Mouse (Mus musculus): ENCODE data around the gene Uaca. TPM values are rescaled to one million over a fixed set of nuclear protein-coding genes. Genes with fewer than 3 reads are reported as not detected.
A peak's percentile ranks its signal among the peaks of the same experiment; 100 is the strongest.

The Uaca gene
- total RNA-seq, 2 experiments from 2014 or later: 119 to 145 TPM

DNA sequence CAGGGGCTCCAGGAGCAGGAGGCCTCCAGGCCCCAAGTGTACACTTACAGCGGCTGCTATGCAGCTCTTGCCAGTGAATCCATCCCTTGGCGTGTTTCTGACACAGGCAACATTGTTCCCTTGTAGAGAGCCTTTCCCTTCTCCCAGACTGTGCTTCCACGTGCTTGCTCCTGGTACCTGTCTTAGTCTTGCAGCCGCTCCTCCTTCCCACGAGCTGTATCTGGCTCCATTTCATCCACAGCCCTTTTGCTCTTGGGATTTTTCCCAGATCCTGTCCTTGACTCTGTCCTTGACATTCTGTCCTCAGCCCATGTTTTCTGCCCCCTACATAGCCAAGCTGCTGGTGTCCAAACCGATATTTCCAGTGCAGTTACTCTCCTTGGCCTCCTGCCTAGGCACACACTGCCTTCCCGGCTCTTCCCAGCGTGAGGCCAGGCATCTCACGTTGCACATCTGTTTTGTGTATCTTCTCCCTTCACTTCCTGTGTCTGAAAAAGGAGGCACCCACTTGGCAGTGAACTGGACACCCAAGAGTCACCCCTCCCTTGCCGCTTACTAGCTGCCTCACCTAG is 34.8 kb upstream of the Uaca start:
- TF ChIP-seq CTCF (IDR thresholded peaks at IDR 0.05): no peak
- H3K4me3 ChIP-seq: peak overlapping the region; percentile 7; the same call in 1 of the 2 replicates
- intact Hi-C loops (cut with DNase I): loop anchor here (2.0 kb wide), 1 partner anchor 35 kb away; the partner anchor contains the start of gene Uaca
- peak; percentile 88 for DNase-seq
- H3K27ac ChIP-seq: peak overlapping the region; percentile 83

DNA sequence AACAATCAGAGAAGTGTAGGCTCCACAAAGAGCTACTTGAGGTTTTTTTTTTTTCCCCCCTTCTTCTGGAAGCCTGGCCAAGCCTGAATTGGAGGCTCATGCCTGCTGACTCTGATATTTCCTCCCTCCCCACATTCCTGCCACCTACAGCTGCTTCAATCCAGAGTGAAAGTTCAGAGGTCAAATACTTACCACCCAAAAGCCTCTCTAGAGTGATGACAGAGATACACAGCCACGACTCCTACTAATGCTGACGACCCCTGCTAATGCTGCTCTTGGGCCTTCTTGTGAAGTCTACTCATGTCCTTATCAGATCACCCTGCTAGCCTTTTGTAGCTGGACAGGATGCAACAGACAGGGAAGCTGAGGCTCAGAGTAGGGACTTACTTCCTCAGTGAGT is 29.2 kb upstream of the Uaca start:
- intact Hi-C loops (cut with DNase I): no loop called here

DNA sequence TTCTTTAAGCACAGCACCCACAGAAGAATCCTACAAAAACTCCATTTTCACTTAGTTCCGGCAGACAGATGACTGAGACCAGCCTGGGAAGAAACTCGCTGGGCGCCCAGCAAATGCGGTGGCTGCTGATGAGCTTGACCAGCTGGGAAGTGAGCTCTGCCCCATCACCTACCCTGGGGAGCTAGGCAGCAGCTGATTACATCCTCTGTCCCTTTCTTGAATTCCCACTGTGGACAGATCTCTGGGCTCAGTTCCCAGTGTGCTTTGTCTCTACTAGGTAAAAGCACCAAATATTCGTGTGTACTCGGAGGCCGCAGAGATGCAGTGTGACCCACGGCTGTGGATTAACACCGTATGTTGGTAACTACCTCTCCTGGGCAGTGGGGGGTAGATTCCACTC is 25.9 kb upstream of the Uaca start:
- intact Hi-C loops (cut with DNase I): no loop called here
- H3K27ac ChIP-seq: 0 out of 2 replicates have a peak overlapping the region, but pooled peaks have one; percentile 13
- no peak for TF ChIP-seq CTCF (IDR thresholded peaks at IDR 0.05)
- no peak overlapping the region for H3K4me3 ChIP-seq
- peak; percentile 25 for DNase-seq

More for the DNA sequence above, 29.2 kb upstream of the Uaca start:
- DNase-seq: no peak
- H3K4me3 ChIP-seq: no peak overlapping the region
- peak overlapping the region; percentile 35 for H3K27ac ChIP-seq
- no peak for TF ChIP-seq CTCF (IDR thresholded peaks at IDR 0.05)

DNA sequence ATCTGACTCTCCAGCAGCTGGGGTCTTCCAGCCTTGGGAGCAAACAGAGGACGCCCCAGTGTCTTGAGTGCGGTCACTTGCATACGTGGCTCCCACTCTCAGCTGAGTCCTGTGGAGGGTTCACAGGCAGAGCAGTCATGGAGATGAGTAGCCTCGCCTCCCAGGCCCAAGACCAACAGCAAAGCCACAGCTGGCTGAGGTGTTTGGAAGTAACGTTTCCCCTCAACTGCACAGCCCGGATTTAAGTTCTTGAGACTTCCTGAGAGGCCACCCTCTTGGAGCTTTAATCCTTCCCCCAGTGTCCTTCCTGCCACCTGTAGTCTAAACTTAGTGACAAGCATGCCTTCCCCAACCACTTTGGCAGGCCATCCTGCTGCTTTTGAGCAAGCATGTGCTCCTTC is 24.6 kb upstream of the Uaca start:
- Histone ChIP-seq H3K27ac (peak overlapping the region; percentile 75), H3K4me3 (no peak overlapping the region)
- DNase-seq: peak; percentile 63
- no peak for TF ChIP-seq CTCF (IDR thresholded peaks at IDR 0.05)
- intact Hi-C loops (cut with DNase I): no loop called here

DNA sequence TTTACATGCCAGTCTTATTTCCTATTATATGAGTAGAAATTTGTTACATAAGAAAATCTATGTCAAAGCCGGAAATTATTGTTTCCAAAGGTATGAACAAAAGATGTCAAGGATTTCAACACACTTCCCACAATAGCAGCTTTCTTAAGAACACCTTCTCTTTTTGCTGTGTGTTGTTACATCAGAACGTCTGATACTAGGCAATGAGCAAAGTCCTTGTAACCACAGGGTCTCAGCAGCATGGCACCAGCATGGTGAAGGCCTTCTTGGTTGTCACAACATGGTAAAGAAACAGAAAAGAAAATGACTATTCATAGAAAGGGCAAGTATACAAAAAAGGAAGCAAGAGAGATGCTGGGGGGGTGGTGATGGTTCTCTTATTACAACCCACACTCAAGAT is 20.6 kb upstream of the Uaca start:
- DNase-seq: no peak
- intact Hi-C loops (cut with DNase I): no loop called here
- TF ChIP-seq CTCF (IDR thresholded peaks at IDR 0.05): no peak
- Histone ChIP-seq H3K4me3 (no peak overlapping the region), H3K27ac (no peak overlapping the region)

DNA sequence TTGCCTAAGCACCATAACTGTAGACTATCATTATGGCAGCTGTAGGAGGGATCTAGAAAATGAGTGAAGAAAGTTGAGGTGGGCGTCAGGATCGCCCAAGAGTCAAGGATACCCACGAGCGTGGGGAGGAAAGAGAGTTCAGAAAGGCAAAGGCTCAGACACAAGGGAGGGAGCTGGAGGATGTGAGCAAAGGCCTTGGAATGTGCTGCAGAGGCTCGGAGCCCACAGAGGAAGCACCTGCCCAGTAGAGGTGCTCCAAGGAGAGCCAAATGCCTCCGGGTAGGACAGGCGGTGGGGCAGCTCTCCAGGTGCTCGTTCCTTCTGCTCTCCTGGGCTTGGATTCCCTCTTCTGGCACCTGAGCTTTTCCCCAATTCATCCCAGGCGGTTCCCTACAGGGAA is 17.4 kb upstream of the Uaca start:
- no peak for DNase-seq
- no peak overlapping the region for H3K27ac ChIP-seq
- no peak for TF ChIP-seq CTCF (IDR thresholded peaks at IDR 0.05)
- intact Hi-C loops (cut with DNase I): no loop called here
- no peak overlapping the region for H3K4me3 ChIP-seq

DNA sequence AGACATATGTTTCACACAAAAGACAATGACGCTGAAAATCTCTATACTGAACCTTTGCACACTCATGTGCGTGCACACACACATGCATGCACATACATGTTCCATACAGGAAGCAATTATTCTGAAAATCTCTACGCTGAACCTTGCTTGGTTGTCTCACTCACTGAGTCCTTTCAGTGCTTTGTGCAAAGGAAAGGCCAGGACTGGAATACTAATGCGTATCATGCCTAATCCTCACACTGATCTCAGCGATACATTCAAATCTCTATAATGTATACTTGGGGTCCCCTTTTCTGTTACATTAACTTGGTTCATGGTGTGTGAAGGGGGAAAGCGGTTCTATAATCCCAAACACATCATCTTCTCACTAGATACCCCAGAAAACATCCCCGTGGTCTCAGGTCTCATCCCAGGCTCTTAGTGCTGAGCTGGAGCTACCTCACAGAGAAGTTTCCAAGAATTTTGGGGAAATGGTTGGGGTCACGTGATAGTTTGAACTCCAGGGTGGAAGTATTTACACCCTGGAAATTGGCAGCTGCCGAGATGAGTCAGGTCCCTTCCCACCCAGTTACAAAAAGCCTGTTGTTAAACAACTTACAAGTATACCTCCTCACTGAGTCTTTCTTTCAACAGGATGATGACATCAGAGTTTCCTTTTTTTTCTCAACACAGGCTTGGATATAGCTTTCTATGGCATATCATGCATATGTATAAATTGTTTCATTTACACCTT is 12.1 kb upstream of the Uaca start:
- no peak overlapping the region for H3K27ac ChIP-seq
- no peak for TF ChIP-seq CTCF (IDR thresholded peaks at IDR 0.05)
- no peak for DNase-seq
- H3K4me3 ChIP-seq: no peak overlapping the region
- intact Hi-C loops (cut with DNase I): no loop called here

DNA sequence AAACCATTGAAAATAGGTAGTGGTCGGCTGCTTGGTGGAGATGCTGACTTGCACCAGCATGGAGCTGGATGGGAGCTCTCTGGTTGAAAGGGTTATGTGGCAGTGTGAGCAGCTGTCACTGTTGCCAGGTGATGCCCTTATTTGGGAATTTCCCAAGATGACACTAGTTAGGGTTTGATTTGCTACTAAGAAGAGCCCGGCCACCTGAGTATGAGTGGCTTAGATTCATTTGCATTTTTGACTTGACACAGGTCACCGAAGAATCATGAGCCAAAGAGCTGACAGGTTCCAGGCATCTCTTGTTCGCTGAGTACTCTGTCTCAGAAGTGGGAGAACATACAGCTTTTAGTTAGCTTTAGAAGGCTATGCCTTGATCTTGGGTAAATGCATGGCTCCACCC is 9.3 kb upstream of the Uaca start:
- DNase-seq: no peak
- Histone ChIP-seq H3K27ac (no peak overlapping the region), H3K4me3 (no peak overlapping the region)
- TF ChIP-seq CTCF (IDR thresholded peaks at IDR 0.05): no peak
- intact Hi-C loops (cut with DNase I): no loop called here

DNA sequence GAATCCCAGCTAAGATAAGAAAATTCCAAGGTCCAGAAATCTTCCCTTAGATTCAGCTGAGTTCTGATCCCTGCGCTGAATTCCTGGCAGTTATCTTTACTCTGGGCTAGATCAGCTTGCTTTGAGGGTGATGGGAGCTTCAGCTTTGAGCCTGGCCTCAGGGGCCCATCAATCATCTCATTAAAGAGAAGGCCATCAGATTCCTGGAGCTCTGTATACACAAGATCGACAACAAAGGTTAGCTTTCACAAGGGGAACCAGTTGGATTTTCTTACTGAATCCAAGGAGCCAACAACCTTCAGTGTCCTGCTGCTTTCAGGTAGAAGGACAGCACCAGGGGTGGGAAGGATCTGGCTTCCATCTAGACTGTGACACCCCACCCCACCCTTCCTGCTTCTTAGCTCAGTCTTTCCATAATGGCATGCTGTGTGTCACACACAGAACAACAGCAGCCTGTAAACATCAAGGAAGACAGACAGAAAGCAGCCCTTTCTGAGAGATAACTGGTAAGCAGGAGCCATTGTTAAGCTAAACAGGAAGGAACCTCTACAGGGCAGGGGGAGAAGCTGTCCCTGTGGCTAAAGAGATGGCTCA is 6.7 kb upstream of the Uaca start:
- no peak overlapping the region for H3K27ac ChIP-seq
- intact Hi-C loops (cut with DNase I): no loop called here
- no peak for DNase-seq

DNA sequence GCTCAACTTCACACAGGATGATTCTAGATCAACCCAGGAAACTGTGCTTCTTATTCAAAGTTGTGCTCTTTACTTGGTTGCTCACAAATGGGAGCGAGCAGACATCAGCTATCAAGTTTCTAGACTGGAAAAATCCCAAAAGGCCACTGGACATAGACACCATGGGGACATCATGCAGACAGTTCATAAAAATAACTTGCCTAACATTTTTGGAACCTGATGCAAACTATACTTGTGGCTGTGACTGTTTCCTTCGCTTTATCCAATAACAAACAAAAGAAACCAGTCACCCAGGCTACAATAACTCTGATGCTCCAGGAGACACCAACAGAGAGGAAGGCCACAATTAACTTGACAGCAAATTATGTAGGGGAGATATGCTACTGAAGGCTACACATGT is 4.1 kb upstream of the Uaca start:
- intact Hi-C loops (cut with DNase I): no loop called here
- peak; percentile 22 for DNase-seq
- H3K27ac ChIP-seq: peak overlapping the region; percentile 85
- no peak for TF ChIP-seq CTCF (IDR thresholded peaks at IDR 0.05)
- no peak overlapping the region for H3K4me3 ChIP-seq

More for the DNA sequence above, 6.7 kb upstream of the Uaca start:
- TF ChIP-seq CTCF (IDR thresholded peaks at IDR 0.05): no peak
- H3K4me3 ChIP-seq: no peak overlapping the region

DNA sequence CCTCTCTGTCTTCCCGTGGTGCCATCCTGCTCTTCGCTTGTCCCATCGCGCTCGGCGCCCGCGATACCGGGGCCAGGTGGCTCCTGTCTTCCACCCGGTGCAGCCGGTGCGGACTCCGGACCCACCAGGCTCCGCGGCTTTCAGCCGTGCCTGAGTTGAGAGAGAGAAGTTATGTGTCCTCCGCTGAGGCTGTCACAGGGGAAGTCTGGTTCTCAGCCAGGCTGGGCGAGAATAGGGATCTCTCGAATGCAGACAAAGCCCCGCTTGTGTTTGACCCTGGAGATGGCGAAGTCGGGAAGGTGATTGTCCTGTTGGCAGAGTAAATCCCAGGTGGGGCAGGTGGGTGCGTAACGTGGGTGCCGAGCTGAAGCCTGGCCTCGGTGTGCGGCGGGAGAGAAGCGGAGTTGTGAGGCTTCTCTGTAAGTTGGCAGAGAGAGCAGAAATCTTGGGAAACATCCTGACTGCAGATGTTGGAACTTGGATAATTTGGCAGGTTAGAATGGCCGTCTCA is 554 bp downstream of the Uaca start:
- Histone ChIP-seq H3K4me3 (peak overlapping the region; percentile 77), H3K27ac (peak overlapping the region; percentile 99)
- peak; percentile 74 for DNase-seq
- TF ChIP-seq CTCF (IDR thresholded peaks at IDR 0.05): no peak
- intact Hi-C loops (cut with DNase I): loop anchor here (2.0 kb wide), 2 partner anchors 36 to 64 kb away; no protein-coding TSS in a partner anchor

DNA sequence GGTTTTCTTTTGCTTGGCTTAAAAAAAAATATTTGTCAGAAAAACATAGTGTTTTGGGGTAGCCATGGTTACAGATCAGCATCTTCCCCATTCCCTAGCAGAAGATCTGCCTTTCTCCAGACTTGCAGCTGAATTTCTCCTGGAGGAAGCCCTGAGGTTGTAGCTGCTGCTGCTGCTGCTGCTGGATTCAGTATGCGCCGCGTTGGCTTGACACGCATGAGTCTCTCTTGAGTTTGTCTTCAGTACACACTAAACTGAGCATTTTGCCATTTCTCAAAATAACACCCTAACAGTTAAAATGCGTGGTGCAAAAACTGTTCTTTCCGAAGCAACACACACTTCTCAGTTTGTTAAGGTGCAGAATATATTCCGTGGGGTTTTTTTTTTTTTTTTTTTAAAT is 1.7 kb downstream of the Uaca start:
- H3K4me3 ChIP-seq: peak overlapping the region; percentile 77
- DNase-seq: peak; percentile 22
- intact Hi-C loops (cut with DNase I): no loop called here
- TF ChIP-seq CTCF (IDR thresholded peaks at IDR 0.05): no peak
- H3K27ac ChIP-seq: peak overlapping the region; percentile 99

DNA sequence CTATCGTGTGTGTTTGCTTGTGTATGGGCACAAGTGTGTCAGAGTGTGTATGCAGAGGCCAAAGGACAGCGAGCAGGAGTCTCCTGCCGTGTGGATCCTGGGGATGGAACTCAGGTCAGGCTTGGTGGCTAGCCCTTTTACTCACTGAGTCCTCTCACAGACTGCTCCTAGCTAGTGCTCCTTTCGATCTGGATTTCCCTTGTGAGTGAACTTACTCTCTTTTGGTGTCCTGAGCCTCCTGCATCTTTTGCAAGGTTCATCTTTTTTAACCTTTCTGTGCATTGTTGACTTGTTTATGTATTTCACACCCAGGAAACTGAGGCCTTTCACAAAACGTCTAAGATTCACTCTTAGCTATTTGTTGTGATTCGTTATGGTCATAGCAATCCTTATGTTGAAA is 2.8 kb downstream of the Uaca start:
- no peak for DNase-seq
- intact Hi-C loops (cut with DNase I): no loop called here
- no peak for TF ChIP-seq CTCF (IDR thresholded peaks at IDR 0.05)
- H3K4me3 ChIP-seq: peak overlapping the region; percentile 26; the same call in 1 of the 2 replicates
- H3K27ac ChIP-seq: peak overlapping the region; percentile 66
